Mouse (Mus musculus) macrophage (primary cell): ENCODE measurements at regions not wholly inside any gene's neighbourhood (a gene's known extent, or its start where the extent isn't known, plus 50 kb on each side); places are given as distances from the start of the nearest gene placed in this dataset.
"Not testable (repeated sequence)": the region's sequence is repeated elsewhere in the genome, so short reads cannot be mapped to it uniquely, and the experiment has no call there.

Source experiments
- H3K27ac ChIP-seq: fragments of 350-480 bp; formaldehyde crosslinking; 2 replicates; pipeline ENCODE4 v1.9.0; 2021
- H3K36me3 ChIP-seq: fragments of 350-480 bp; formaldehyde crosslinking; 2 replicates; pipeline ENCODE4 v1.9.0; 2021; ENCODE audit errors: inconsistent target
- H3K4me3 ChIP-seq: fragments of 350-480 bp; formaldehyde crosslinking; 2 replicates; pipeline ENCODE4 v1.9.0; 2021; ENCODE audit errors: inconsistent target
- H3K79me2 ChIP-seq: fragments of 350-480 bp; formaldehyde crosslinking; 2 replicates; pipeline ENCODE4 v1.9.0; 2021; ENCODE audit errors: inconsistent target
- WGBS: methylation state at CpG from one replicate; pipeline ENCODE4 v1.1.7; 2026; ENCODE audit warnings: inconsistent platforms; ENCODE audit not compliant: missing documents; 5-methylcytosine and 5-hydroxymethylcytosine counted together

DNA sequence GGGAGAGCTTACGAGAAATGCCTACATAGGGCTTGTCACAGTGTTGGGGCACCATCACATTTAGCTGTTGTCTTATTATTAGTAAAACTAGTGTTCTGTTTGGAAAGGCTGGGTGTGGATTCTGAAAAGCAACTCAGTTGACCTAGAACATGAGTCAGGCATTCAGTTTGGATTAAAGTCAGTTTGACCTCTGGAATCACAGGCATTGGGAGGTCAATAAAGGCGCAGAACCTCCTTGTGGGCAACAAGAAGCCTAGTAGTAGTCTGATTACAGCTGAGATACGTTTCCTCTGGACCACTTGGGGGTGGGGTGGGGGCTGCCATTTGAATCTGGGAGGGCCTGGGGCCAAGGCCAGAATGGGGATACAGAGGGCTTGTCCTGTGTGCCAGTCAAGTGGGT lies 52.1 kb upstream of the Map3k1 start:
- WGBS = 92% methylated on average over 3 of the region's 3 CpGs
- Histone ChIP-seq H3K27ac (no peak overlapping the region), H3K79me2 (no peaks in the 10 kb centered on the region), H3K36me3 (no peaks in the 10 kb centered on the region), H3K4me3 (no peak overlapping the region)

DNA sequence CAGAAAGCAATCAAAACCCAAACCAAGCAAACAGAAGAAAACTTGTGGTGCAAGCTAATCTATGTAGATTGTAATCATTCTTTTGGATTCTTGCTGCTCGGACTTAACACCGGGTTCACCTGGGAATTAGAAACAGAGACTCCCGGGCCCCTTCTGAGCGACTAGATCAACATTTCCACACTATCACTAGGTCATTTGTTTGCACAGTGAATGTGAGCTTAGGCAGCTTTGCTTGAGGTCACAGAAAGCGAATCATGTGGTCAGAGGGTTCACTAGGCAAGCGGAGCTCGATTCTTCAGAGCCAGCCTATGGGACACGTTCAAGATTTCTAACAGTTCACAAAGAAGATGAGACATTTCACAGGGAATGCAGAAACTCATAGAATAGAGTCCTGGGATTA lies 53.5 kb upstream of the Map3k1 start:
- Histone ChIP-seq H3K27ac (no peak overlapping the region), H3K36me3 (no peaks in the 10 kb centered on the region), H3K79me2 (no peaks in the 10 kb centered on the region), H3K4me3 (no peak overlapping the region)
- 98% methylated on average over 8 of the region's 8 CpGs for WGBS

DNA sequence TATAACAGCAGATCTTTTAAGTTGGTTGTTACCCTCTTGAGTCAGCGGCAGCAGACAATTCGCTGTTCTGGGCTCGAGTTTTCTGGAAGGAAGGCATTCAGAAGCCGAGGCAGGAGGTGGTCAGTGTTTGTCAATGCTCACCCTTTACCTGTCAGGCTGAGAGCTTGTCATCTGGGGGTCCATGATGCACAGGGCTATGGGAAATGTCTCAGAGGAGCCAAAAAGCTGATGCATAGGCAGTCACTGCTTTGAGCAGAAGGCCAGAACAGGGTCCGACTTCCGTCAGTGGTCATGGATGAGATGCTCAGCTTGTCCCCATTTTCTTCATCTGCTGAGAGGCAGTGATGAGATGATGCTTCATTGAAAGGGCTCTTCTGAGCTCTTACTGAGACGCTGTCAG lies 57.2 kb upstream of the Map3k1 start:
- H3K36me3 ChIP-seq = no peaks in the 10 kb centered on the region
- no peak overlapping the region for H3K27ac ChIP-seq
- H3K79me2 ChIP-seq = no peaks in the 10 kb centered on the region
- H3K4me3 ChIP-seq = no peak overlapping the region
- 98% methylated on average over 7 of the region's 7 CpGs for WGBS

DNA sequence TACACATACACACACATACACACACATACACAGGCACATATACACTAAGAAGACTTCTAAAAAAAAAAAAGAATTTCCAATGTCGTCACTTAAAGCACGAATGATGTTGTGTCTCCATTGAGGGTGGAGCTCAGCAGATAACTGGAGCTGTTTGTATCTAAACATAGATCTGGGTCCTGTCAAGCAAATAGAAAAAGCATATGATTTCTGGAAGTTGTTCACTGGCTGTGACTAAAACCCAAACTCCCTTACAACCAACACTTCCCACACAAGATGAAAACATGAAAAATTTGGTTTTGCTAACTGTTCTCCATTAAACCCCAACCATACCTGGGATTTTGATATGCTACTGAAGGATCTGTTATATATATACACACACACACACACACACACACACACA lies 58.5 kb upstream of the Map3k1 start:
- H3K27ac ChIP-seq = peak overlapping the region; percentile 92
- H3K36me3 ChIP-seq = 0 out of 2 replicates have a peak, but pooled peaks cover 4% of the 10 kb centered on the region
- WGBS = 95% methylated on average over 2 of the region's 2 CpGs
- no peaks in the 10 kb centered on the region for H3K79me2 ChIP-seq
- peak overlapping the region; percentile 24; the same call in 1 of the 2 replicates for H3K4me3 ChIP-seq

DNA sequence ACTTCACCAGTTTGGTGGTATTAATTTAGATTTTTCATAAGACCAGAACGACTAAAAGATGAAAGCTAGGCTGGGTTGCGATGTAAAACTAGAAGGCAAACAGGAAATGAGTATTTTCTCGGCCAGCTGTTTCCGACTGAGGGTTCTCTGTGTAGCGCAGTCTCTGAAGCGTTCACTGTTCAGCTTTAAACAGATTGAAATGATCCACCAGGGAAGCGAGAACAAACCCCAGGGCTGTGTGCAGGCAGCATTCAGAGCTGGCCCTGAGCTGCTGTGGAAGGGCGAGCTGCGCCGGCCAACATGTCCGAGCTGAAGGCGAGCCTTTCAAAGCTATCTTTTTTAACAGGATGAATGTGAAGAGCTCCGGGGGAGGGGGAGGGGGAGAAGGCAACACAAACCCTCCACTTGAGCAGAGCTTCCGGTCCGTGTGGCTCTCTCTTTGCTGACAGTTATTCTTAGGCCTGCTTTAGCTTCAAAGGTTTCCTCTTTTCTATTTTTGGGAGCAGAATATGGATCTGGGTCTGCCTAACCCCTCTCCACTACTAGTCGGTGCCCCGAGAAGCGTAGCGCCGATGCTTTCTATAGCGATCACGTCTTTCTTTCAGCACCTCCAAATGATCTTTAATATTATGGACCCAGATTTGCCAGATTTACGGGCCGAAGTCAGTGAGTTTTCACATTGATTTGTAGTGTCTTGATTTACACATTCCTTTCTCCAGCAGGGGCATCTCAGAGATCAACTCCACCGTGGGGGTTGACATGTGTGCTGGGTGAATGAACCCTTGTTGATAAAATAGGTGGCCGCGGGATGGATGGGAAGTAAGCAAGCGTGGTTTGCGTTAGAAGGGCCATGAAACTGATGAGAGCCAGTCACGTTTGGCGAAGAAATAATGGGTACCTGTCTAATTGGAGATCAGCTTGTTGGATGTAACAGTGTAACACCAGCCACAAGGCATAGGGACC lies 59.3 kb upstream of the Map3k1 start:
- no peaks in the 10 kb centered on the region for H3K79me2 ChIP-seq
- 7% methylated on average over 31 of the region's 31 CpGs for WGBS
- H3K27ac ChIP-seq = peak overlapping the region; percentile 92

DNA sequence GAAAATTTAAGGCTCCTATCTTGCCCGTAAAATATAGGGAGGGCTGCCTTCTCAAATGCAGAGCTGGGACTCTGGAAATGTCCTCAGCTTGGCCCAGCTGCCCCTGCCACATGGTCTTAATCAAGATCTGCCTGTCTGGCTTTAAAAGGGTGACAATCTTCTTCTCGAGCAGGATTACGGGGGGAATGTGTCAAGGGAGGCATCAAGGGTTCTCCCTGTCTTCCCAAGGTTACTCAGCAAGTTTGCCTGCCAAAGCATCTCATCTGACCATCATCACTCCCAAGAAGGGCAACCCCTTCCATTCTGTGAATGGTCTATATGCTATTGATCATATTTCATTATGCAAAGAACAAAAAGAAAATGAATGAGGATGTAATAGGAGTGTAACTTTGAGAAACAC lies 60.2 kb upstream of the Map3k1 start:
- WGBS = 100% methylated on average over 3 of the region's 3 CpGs
- H3K27ac ChIP-seq = peak overlapping the region; percentile 92
- no peaks in the 10 kb centered on the region for H3K79me2 ChIP-seq
- H3K4me3 ChIP-seq = no peak overlapping the region
- 0 out of 2 replicates have a peak, but pooled peaks cover 4% of the 10 kb centered on the region for H3K36me3 ChIP-seq

More for the DNA sequence above, 59.3 kb upstream of the Map3k1 start:
- 0 out of 2 replicates have a peak, but pooled peaks cover 4% of the 10 kb centered on the region for H3K36me3 ChIP-seq
- H3K4me3 ChIP-seq = peak overlapping the region; percentile 24

DNA sequence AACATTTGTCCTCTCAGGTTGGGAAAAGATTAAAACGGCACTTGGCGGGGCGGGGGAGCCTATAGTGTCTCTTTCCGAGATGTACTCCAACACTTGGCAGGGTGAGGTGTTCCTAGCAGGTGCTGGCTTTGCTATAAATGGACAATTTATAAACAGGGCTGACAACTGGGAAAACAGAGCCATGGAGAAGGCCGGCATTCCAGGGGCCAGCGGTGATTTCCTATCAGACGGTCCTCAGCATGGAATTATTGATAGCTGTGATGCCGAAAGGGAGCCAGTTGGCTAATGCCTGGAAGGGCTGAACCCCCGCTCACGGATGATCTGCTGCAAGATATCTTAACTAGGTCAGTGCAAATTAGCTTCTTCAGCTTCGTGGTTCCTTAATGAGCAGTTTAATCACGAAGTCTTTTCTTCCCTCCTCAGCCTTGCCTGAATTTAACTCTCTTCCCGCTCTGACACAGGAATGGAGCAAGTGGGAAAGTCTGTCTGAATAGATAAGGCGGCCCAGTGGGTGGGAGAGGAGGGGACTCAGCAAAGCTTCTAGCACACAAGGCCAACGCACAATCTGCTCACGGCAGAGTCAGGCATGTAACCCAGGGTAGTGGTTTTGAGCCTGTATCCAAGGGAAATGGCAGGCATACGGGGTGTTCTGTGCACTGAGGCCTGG lies 61.1 kb upstream of the Map3k1 start:
- H3K36me3 ChIP-seq = 0 out of 2 replicates have a peak, but pooled peaks cover 4% of the 10 kb centered on the region
- no peaks in the 10 kb centered on the region for H3K79me2 ChIP-seq
- H3K4me3 ChIP-seq = no peak overlapping the region
- 87% methylated on average over 17 of the region's 17 CpGs for WGBS
- no peak overlapping the region for H3K27ac ChIP-seq

DNA sequence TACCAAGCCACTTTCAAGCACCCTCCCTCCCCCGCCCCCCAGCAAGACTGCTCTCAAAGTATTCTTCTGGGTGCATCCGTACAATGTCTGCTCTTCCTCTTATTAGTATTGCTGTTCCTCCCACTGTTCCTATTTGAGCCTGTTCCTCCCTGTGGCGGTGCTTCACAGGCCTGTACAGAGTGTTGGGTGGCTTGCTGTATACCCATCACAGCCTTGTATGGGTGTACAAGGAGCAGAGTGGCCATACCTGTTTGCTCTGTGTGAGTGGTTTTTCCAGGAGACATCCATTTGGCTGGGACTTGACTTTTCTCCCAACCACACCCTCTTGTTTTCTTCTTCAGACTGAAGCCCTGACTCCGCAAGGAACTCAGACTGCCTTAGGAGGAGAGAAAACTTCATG lies 61.7 kb upstream of the Map3k1 start:
- no peaks in the 10 kb centered on the region for H3K79me2 ChIP-seq
- H3K36me3 ChIP-seq = 0 out of 2 replicates have a peak, but pooled peaks cover 4% of the 10 kb centered on the region
- H3K4me3 ChIP-seq = no peak overlapping the region
- no peak overlapping the region for H3K27ac ChIP-seq
- WGBS = 69% methylated on average over 4 of the region's 4 CpGs

DNA sequence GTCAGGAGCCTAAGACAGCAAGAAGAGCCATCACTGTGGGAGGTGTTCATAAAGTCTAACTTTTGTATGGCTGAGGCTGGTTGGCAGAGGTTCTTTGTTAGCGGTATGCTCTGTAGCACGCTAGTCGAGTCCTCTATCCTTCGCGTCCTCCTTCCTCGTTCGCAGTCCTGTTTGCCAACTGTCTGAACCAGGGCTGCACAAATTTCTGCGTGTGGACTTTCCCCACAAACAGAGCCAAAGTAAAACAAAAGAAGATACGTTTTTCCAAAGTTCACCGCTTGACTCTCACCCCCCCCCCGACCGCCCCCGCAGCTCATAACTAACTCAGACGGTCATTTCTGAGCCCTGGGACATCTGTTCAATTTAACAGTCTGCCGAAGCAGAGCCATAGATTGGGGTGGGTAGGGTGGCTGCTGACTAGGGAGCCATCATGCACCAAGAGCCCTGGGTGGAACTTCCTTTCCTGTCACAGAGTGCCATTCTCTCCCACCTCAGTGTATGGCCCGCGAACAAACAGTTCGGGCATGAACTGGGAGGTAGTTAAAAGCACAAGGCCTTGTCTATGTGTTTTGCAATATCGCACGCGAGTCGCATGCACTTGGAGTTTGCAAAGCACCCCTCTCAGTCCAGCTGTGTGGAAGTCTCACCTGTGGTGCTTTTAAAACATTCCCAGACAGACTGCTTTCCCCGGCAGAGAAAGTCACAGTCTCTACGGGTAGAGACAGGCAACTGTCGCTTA lies 63.0 kb upstream of the Map3k1 start:
- Histone ChIP-seq H3K4me3 (no peak overlapping the region), H3K79me2 (no peaks in the 10 kb centered on the region), H3K27ac (no peak overlapping the region), H3K36me3 (0 out of 2 replicates have a peak, but pooled peaks cover 4% of the 10 kb centered on the region)
- WGBS = 94% methylated on average over 25 of the region's 25 CpGs

DNA sequence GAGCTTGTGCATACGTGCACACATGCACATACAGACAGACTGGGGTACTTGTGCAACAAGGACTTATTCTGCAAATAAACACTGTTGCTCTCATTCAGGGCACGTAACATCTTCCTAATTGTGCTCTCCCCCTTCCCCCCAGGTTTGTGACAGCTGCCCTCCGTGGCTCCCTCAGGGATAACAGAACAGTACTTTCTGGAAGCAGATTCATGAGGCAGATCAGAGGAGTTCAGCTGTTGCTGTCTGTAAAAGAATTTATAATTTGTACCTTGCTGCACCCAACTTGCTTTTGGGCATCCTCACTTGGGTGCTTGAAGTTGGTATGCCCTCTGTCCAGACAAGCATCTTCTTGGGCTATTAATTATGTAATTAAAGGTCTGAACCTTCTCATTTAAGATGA lies 65.5 kb upstream of the Map3k1 start:
- H3K27ac ChIP-seq = no peak overlapping the region
- WGBS = 100% methylated on average over 3 of the region's 3 CpGs
- H3K36me3 ChIP-seq = 0 out of 2 replicates have a peak, but pooled peaks cover 4% of the 10 kb centered on the region
- no peak overlapping the region for H3K4me3 ChIP-seq
- no peaks in the 10 kb centered on the region for H3K79me2 ChIP-seq

DNA sequence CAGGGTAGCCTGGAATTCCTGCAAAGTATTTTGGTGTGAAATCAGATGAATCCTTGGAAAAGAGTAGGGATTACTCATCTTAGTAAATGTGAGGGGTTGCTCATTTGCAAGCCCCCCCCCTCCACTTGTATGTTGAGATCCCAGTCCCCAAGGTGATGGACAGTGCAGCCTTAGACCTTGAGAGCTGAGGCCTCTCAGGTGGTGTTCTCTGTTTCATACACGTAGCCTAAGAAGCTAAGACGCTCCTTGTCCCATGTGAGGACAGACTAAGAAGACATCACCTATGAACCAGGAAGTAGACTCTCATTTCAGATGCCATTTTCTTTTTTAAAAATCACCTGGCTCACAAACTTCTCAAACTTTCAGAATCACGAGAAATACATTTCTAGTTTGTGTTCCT lies 67.6 kb upstream of the Map3k1 start:
- Histone ChIP-seq H3K27ac (no peak overlapping the region), H3K36me3 (0 out of 2 replicates have a peak, but pooled peaks cover under 1% of the 10 kb centered on the region), H3K79me2 (no peaks in the 10 kb centered on the region), H3K4me3 (no peak overlapping the region)
- 89% methylated on average over 3 of the region's 3 CpGs for WGBS

DNA sequence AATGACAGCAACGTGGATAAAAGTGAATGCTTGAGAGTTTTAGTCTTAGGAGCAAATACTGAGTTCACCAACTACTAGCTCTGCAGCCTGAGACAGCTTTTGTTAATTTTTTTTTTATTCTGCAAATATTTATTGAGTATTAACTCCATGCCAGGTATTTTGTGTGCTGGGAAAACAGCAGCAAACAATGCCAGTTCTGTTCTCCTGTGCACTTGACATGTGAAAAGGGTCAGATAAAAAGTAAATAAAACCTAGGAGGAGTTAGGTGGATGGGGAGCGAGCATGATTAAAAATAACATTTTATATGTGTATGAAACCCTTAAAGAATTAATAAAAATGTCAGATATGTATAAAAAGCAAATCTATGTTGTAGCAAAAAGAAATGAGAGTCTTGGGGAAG lies 68.1 kb upstream of the Map3k1 start:
- no peaks in the 10 kb centered on the region for H3K36me3 ChIP-seq
- no peak overlapping the region for H3K27ac ChIP-seq
- 84% methylated on average over 2 of the region's 2 CpGs for WGBS
- H3K79me2 ChIP-seq = no peaks in the 10 kb centered on the region
- no peak overlapping the region for H3K4me3 ChIP-seq

DNA sequence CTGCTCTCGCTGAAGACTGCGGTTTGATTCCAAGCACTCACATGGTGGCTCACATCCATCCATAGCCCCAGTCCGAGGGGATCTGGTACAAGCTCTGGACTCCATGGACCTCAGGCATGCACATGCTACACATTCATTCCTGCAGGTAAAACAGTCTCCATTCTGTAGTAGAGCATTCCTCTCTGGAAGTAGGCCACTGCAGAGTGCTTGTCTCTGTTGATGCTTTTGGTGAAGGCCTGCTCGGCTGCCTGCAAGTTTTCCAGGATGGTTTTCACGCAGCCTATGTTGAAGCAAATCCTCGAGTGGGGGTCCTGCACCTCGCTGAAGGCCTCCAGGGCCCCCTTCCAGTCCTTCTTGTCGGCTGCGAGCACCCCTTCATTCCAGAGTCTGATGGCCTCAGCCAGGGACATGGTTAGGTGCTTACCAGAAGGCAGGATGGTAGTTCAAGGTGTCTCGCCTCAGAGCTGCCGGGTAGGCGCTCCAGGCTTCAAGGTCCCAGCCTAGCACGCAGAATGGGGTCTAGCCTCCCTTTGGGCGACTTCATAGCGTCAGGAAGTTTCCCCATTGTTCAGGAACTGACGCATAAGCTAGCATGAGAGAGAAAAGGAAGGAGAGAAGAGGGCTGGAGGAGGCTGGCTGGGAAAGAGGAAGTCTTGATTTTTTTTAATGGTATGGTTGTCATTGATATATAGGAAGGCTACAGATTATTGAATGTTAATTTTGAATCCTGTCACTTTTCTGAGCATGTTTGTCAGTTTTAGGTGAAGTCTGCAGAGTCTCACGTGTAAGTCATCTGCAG lies 75.2 kb upstream of the Map3k1 start:
- not testable (repeated sequence) for H3K36me3 ChIP-seq, H3K4me3 ChIP-seq, H3K79me2 ChIP-seq, H3K27ac ChIP-seq
- 77% methylated on average over 17 of the region's 17 CpGs for WGBS

DNA sequence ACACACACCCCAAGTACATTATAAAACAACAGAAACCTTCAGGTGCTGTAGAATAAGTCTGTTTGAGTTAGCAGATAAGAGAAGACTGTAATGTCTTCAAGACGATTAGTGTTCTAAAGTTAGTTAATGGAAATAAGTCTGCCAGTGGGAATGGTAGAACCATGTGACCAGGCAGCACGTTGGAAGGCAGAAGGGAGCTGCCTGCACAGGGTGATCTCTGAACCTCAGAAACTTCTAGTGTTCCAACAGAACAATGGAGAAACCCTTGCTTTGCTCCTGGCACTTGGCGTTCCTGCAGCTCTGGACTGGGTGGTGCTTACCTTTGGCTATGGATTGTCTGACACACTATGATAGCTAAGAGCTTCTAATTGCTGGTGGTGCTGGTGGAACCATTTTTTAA lies 82.0 kb upstream of the Map3k1 start:
- WGBS = 97% methylated on average over 3 of the region's 3 CpGs
- Histone ChIP-seq H3K27ac (no peak overlapping the region), H3K79me2 (no peaks in the 10 kb centered on the region), H3K4me3 (no peak overlapping the region), H3K36me3 (no peaks in the 10 kb centered on the region)
